In the genomic region with DNA sequence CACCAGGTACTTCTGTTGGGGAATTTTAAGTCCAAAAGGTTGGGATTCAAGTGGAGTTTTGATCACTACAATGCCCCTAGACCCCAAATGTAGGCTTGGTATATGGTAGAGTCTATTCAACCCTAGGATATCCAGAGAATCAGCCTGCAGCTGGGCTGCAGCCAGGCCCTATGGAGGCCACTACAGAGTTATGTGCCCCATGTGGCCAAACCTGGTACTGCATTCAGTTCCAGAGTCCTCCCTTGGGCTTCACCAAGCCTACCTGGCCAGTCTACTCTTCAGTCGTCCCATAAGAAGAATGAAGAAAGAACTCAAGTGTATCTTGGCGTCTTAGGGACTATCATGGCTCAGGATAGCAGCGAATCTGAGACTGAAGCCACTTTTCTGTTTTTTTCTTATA, we compare ENCODE assay signal across 8 mouse cellular contexts. TPM values are rescaled to one million over a fixed set of nuclear protein-coding genes. Genes with fewer than 3 reads are reported as not detected.
DNase-seq lines count a peak whose midpoint lies in the region; TF ChIP-seq lines count a peak whose summit lies in the region.

No protein-coding gene starts in this region.

- H3K4me3 ChIP-seq in ES-E14 (ENCODE audit: insufficient read depth in 1 of 2, low read depth in 1 of 2, low read length in 2 of 2, poor library complexity in 1 of 2, severe bottlenecking in 1 of 2), result no peak overlapping the region
- no peak overlapping the region for H3K4me3 ChIP-seq in lung, adult 2 months (replicated peaks; ENCODE audit: extremely low read depth, low read depth, low read length)

- no peak for TF ChIP-seq POLR2A in lung, adult 2 months (IDR thresholded peaks at IDR 0.05; ENCODE audit: borderline replicate concordance, extremely low read depth, low read depth, low read length)

- no peaks in the 10 kb centered on the region for H3K9me3 ChIP-seq in ES-E14 (ENCODE audit: control insufficient read depth, insufficient read depth, low read depth, low read length)

- in situ Hi-C loops in ES-E14 (cut with MboI; ENCODE audit: low sequenced_read_pairs in 2 of 2, unreplicated experiment in 2 of 2), result no loop called here

- WGBS in lung, adult 2 months, result 30% methylated on average over 3 of the region's 3 CpGs

- no peak overlapping the region for H3K9ac ChIP-seq in ES-E14 (ENCODE audit: insufficient read depth, low read depth, low read length, poor library complexity, severe bottlenecking)

- H3K36me3 ChIP-seq in ES-E14 (ENCODE audit: control insufficient read depth, insufficient read depth, low read length, poor library complexity, severe bottlenecking), result no peaks in the 10 kb centered on the region

- peak; percentile 78 for TF ChIP-seq CTCF in lung, adult 2 months (IDR thresholded peaks at IDR 0.05; ENCODE audit: insufficient read depth, low read length)

- no peak overlapping the region for H3K27ac ChIP-seq in ES-E14 (ENCODE audit: insufficient read depth, low read depth, low read length, poor library complexity, severe bottlenecking)

- H3K4me1 ChIP-seq in ES-E14 (ENCODE audit: control insufficient read depth in 2 of 2, insufficient read depth in 2 of 2, low read length in 2 of 2, poor library complexity in 1 of 2), result peaks cover 2 to 10% of the 10 kb centered on the region in 2 experiments; a peak in 2 of 4 replicates
- H3K4me1 ChIP-seq in lung, adult 2 months (ENCODE audit: control insufficient read depth, insufficient read depth, low read length), result peaks cover 2% of the 10 kb centered on the region; the same call in 1 of the 2 replicates

- DNase-seq in 416B (ENCODE audit: low read depth), result peak; percentile 57
- DNase-seq in ES-E14 (ENCODE audit: low read depth, low spot score), result peak; percentile 57
- DNase-seq in cerebellum, adult 18-20 months, result peak; percentile 76 to 77
- peak; percentile 86 for DNase-seq in gastrocnemius, postnatal 10 days
- DNase-seq in kidney, postnatal 14 days, result peak; percentile 79
- DNase-seq in lung, adult 2 months, result peak; percentile 83
- DNase-seq in right cerebral cortex, postnatal 10 days (ENCODE audit: low spot score in 2 of 2), result peak; percentile 38 to 52
- peak; percentile 46 for DNase-seq in urinary bladder, adult 2 months (ENCODE audit: low spot score)

TF ChIP-seq in ES-E14, 5 proteins besides CTCF, POLR2A, EP300 and RAD21:
- TF ChIP-seq MAFK (IDR thresholded peaks at IDR 0.05; ENCODE audit: insufficient read depth, low read depth, low read length) (no peak), ZNF384 (IDR thresholded peaks at IDR 0.05; ENCODE audit: low read depth, low read length) (no peak), HCFC1 (IDR thresholded peaks at IDR 0.05; ENCODE audit: borderline replicate concordance, insufficient read depth, low read length) (no peak), ZC3H11A (IDR thresholded peaks at IDR 0.05; ENCODE audit: borderline replicate concordance, low read depth, low read length) (no peak), CHD2 (IDR thresholded peaks at IDR 0.05; ENCODE audit: low read depth, low read length) (no peak)
TF ChIP-seq in ES-E14: peak in this region for 0.

RNA-seq across cellular contexts. Expression of a gene that starts 10.8 kb away (rescaled TPM):
- total RNA-seq in ES-E14 (2012; rRNA removed), result not detected in 2 replicates
- total RNA-seq in gastrocnemius, postnatal 10 days (2021), result 1 to 10 TPM; 3.1 to 7.2 TPM
- polyA plus RNA-seq in lung, adult 2 months (2012; rRNA removed), result not detected in 2 replicates
- not detected in 2 replicates for polyA plus RNA-seq in urinary bladder, adult 2 months (2012; rRNA removed)
